Mouse (Mus musculus) heart, embryonic 10.5 days (tissue): Measurements from ENCODE around the gene Parp8. TPM values are rescaled to one million over a fixed set of nuclear protein-coding genes. Genes with fewer than 3 reads are reported as not detected.

Experiments used
- DNase-seq: peaks from one replicate; pipeline ENCODE4 v3.0.0-alpha.2; 2017; ENCODE audit warnings: low spot score
- H3K27ac ChIP-seq: fragments of 300-500 bp; sonication (generic); 2 replicates; pipeline ENCODE4 v1.5.1; 2016; ENCODE audit warnings: mild to moderate bottlenecking
- H3K27me3 ChIP-seq: fragments of 300-500 bp; sonication (generic); 2 replicates; pipeline ENCODE4 v1.6.1; 2016; ENCODE audit warnings: mild to moderate bottlenecking; ENCODE audit not compliant: poor library complexity, insufficient read depth, severe bottlenecking
- H3K36me3 ChIP-seq: fragments of 300-500 bp; sonication (generic); 2 replicates; pipeline ENCODE4 v1.6.1; 2016; ENCODE audit warnings: mild to moderate bottlenecking, moderate library complexity
- H3K4me1 ChIP-seq: fragments of 300-500 bp; sonication (generic); 2 replicates; pipeline ENCODE4 v1.6.1; 2016; ENCODE audit warnings: mild to moderate bottlenecking
- H3K4me3 ChIP-seq: fragments of 300-500 bp; sonication (generic); 2 replicates; pipeline ENCODE4 v1.5.1; 2016; ENCODE audit warnings: mild to moderate bottlenecking, moderate library complexity
- H3K9me3 ChIP-seq: fragments of 300-500 bp; sonication (generic); 2 replicates; pipeline ENCODE4 v1.6.1; 2016; ENCODE audit warnings: mild to moderate bottlenecking, moderate library complexity
- WGBS: fragments of 180-500 bp; shearing (Covaris S2); methylation state at CpG from one replicate; pipeline ENCODE4 v1.1.7; 2016; 5-methylcytosine and 5-hydroxymethylcytosine counted together
- polyA plus RNA-seq: library from polyadenylated mRNA; unstranded; fragments of >200 nt; fragmentation: Nextera tagmentation; extraction: Ambion mirVana; gene quantifications from 2 replicates; pipeline ENCODE4 v1.2.1, GENCODE M21; 2016

Gene Parp8
- polyA plus RNA-seq, 1 experiment from 2014 or later, result 11.7 TPM

DNA sequence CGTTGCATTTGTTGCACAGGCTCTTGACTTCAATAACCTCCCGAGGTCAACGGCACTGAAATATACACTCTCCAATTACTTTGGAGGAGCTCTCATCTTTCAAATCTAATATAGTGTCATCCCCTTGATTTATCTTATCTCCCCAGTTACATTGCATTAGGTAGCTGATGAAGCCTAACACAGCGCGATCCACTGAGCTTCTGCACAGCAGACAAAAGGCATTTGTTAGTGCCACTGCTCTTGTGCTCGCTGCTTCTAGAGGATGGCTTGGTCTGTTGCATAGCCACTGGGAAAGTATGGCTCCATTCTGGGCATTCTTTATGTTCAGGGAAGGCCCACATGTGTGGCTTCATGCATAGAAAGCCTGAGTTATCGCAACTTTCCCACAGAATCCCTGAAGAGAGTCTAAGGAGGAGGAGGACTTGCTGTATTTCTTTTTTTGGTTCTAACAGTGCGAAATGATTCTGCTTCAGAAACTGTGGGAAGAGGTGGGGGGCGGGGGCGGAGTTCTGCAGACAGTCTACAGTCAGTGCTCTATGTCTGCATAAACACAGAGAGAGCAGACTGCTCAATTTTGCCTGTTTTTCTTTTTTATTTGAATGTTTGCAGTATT is 145.7 kb downstream of the Parp8 start:
- Histone ChIP-seq H3K9me3 (no peaks in the 10 kb centered on the region), H3K4me1 (no peaks in the 10 kb centered on the region), H3K27ac (no peak overlapping the region), H3K36me3 (no peaks in the 10 kb centered on the region), H3K4me3 (no peak overlapping the region), H3K27me3 (no peaks in the 10 kb centered on the region)
- DNase-seq, result no peak
- 90% methylated on average over 10 of the region's 10 CpGs for WGBS

DNA sequence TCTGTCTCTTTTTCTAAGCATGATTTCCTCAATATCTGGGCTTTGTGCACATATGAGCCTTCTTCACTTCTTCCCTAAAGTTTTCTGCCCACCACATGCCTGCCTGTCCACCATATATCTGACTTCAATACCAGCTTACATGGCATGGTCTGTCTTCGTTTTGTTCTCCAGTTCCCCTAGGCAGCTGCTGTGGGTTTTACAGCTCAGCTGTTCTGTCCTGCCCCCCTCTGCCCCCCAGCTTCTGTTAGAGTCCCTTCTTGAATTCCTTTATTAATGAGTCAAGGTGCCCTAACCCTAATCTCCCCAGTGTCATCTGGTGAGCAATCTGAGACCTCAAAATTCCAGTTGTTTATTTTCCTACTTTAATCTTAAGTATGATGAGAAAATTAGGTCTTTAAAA is 155.1 kb downstream of the Parp8 start:
- no peak for DNase-seq
- no peaks in the 10 kb centered on the region for H3K4me1 ChIP-seq
- H3K36me3 ChIP-seq, result peaks cover 4% of the 10 kb centered on the region; the same call in 1 of the 2 replicates
- WGBS, result 71% methylated on average over 1 of the region's 1 CpGs
- no peak overlapping the region for H3K27ac ChIP-seq
- H3K4me3 ChIP-seq, result no peak overlapping the region
- no peaks in the 10 kb centered on the region for H3K9me3 ChIP-seq
- H3K27me3 ChIP-seq, result no peaks in the 10 kb centered on the region

DNA sequence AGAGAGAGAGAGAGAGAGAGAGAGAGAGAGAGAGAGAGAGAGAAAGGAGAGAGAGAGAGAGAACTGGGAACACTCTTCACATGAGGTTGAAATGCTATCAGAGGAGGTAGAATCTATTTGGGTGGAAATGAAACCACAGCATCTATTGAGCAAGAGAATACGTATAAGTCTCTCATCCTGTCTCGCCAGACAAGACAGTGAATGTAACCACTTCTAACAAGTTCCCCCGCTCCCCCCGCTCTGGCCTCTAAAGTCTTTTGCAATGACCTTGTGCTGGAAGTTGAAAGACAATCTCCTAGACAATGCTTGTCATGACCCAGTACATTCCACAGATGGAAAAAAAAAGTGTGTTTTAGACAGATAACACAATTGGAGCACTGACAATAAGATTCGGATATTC is 181.4 kb downstream of the Parp8 start:
- no peak overlapping the region for H3K27ac ChIP-seq
- no peaks in the 10 kb centered on the region for H3K36me3 ChIP-seq
- H3K4me3 ChIP-seq, result no peak overlapping the region
- no peak for DNase-seq
- no peaks in the 10 kb centered on the region for H3K9me3 ChIP-seq
- WGBS, result 52% methylated on average over 5 of the region's 5 CpGs
- H3K4me1 ChIP-seq, result peaks cover 2% of the 10 kb centered on the region; the same call in 1 of the 2 replicates
- no peaks in the 10 kb centered on the region for H3K27me3 ChIP-seq

DNA sequence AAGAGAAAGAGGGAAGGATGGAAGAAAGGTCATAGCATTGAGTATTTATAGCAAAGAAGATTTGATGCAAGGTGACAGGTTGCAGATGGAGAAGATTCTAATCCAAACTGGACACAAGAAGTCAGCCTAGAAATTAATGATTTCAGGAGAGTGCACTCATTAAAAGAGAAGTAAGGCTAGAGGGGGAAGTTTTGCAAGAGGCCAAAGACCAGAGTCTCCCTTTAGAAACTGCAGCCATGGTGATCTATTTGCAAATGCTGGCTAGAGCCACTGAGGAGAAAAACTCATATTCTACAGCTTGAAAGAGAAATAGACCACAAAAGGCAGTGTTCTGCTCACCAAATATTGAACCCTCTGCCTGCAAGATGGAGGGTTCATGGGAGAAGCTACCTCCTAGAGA is 194.4 kb downstream of the Parp8 start:
- H3K9me3 ChIP-seq, result no peaks in the 10 kb centered on the region
- no peaks in the 10 kb centered on the region for H3K27me3 ChIP-seq
- no peaks in the 10 kb centered on the region for H3K36me3 ChIP-seq
- H3K4me1 ChIP-seq, result no peaks in the 10 kb centered on the region
- H3K4me3 ChIP-seq, result no peak overlapping the region
- DNase-seq, result no peak
- H3K27ac ChIP-seq, result no peak overlapping the region

GRCm38 (mm10) chr13:116829015-116829414 is 196.3 kb downstream of the Parp8 start:
- Histone ChIP-seq H3K4me3 (no peak overlapping the region), H3K36me3 (no peaks in the 10 kb centered on the region), H3K27ac (no peak overlapping the region), H3K4me1 (no peaks in the 10 kb centered on the region), H3K27me3 (no peaks in the 10 kb centered on the region), H3K9me3 (no peaks in the 10 kb centered on the region)
- WGBS, result 84% methylated on average over 3 of the region's 3 CpGs
- no peak for DNase-seq

- no peak overlapping the region for H3K4me3 ChIP-seq
- no peak for DNase-seq
- no peaks in the 10 kb centered on the region for H3K4me1 ChIP-seq
- no peaks in the 10 kb centered on the region for H3K9me3 ChIP-seq
- no peaks in the 10 kb centered on the region for H3K36me3 ChIP-seq
- no peak overlapping the region for H3K27ac ChIP-seq
- no peaks in the 10 kb centered on the region for H3K27me3 ChIP-seq
- WGBS, result 36% methylated on average over 1 of the region's 1 CpGs
Observed at GRCm38 (mm10) chr13:116811456-116811855, 213.9 kb downstream of the Parp8 start.

Other genes with a start within 250 kb of the Parp8 start
- 26.6 and 44.9 TPM in 2 replicates for gene Emb, start 183.0 kb upstream of the Parp8 start, polyA plus RNA-seq
- gene Gm17509, start 195.5 kb upstream of the Parp8 start, polyA plus RNA-seq, result 0.27 and 0.36 TPM in 2 replicates